Mouse (Mus musculus): ENCODE data around the gene Meaf6.

Gene Meaf6

GRCm38 (mm10) chr4:125116090-125116861 lies 31.3 kb downstream of the Meaf6 start:
- DNase-seq = peak; percentile 50

- DNase-seq = no peak
Measured at GRCm38 (mm10) chr4:125116929-125117328, 32.0 kb downstream of the Meaf6 start.

GRCm38 (mm10) chr4:125117902-125118320 lies 33.0 kb downstream of the Meaf6 start:
- no peak for DNase-seq

GRCm38 (mm10) chr4:125119070-125119469 lies 34.1 kb downstream of the Meaf6 start:
- no peak for DNase-seq

- no peak for DNase-seq
Measured at GRCm38 (mm10) chr4:125119721-125120120, 34.8 kb downstream of the Meaf6 start.

- DNase-seq = no peak
Measured at GRCm38 (mm10) chr4:125122431-125123278, 37.7 kb downstream of the Meaf6 start.

- no peak for DNase-seq
Measured at GRCm38 (mm10) chr4:125123279-125123671, 38.3 kb downstream of the Meaf6 start.

GRCm38 (mm10) chr4:125124424-125125209 lies 39.7 kb downstream of the Meaf6 start:
- DNase-seq = no peak

GRCm38 (mm10) chr4:125125361-125125921 lies 40.5 kb downstream of the Meaf6 start:
- DNase-seq = no peak

- no peak for DNase-seq
Measured at GRCm38 (mm10) chr4:125126186-125126585, 41.3 kb downstream of the Meaf6 start.

GRCm38 (mm10) chr4:125126761-125127160 lies 41.8 kb downstream of the Meaf6 start:
- DNase-seq = no peak

- peak; percentile 62 for DNase-seq
Measured at GRCm38 (mm10) chr4:125127305-125128084, 42.6 kb downstream of the Meaf6 start, which contains the start of gene Zc3h12a. Zc3h12a (minus strand) TSS chr4:125127840.

GRCm38 (mm10) chr4:125131493-125131892 lies 46.6 kb downstream of the Meaf6 start:
- no peak for DNase-seq

- DNase-seq = peak; percentile 82
Measured at GRCm38 (mm10) chr4:125132394-125132793, 47.5 kb downstream of the Meaf6 start.

GRCm38 (mm10) chr4:125134192-125134591 lies 49.3 kb downstream of the Meaf6 start:
- no peak for DNase-seq

GRCm38 (mm10) chr4:125134631-125135030 lies 49.7 kb downstream of the Meaf6 start:
- DNase-seq = no peak

GRCm38 (mm10) chr4:125135076-125135855 lies 50.3 kb downstream of the Meaf6 start:
- no peak for DNase-seq

- DNase-seq = no peak
Measured at GRCm38 (mm10) chr4:125136303-125136888, 51.5 kb downstream of the Meaf6 start.

- no peak for DNase-seq
Measured at GRCm38 (mm10) chr4:125138321-125138720, 53.4 kb downstream of the Meaf6 start.

- no peak for DNase-seq
Measured at GRCm38 (mm10) chr4:125144211-125144610, 59.3 kb downstream of the Meaf6 start.

GRCm38 (mm10) chr4:125144627-125145026 lies 59.7 kb downstream of the Meaf6 start:
- DNase-seq = no peak
